Mouse (Mus musculus) erythroblast, embryonic 14.5 days (primary cell): ENCODE data around the gene Arl15.

Experiments used
- GATA1 ChIP-seq: IDR thresholded peaks from 2 replicates; pipeline ENCODE4 v1.6.1; 2012; ENCODE audit warnings: low read length, inconsistent platforms, mixed read lengths
- TAL1 ChIP-seq: IDR thresholded peaks from 3 replicates; pipeline ENCODE4 v1.6.1; 2012; ENCODE audit warnings: low read length, inconsistent platforms, mixed read lengths

DNA sequence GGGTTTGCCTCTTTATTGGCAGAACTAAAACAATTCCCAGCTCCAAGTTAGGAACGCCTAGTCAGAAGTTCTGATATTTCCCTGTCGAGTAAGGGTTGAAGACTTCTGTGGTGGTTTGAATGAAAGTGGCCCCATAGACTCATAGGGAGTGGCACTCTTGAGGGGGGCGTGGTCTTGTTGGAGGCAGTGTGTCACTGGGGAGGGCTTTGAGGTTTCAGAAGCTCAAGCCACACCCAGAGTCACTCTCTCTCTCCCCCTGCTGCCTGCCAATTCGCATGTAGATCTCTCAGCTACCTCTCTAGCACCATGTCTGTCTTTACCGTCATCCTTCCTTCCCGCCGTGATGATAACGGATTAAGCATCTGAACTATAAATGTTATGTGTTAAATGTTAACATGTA, 19.5 kb upstream of the Arl15 start:
- no peak for TF ChIP-seq TAL1
- no peak for TF ChIP-seq GATA1
